Mouse (Mus musculus) bone marrow, adult 2 months (tissue): ENCODE results near the gene Abcf3.

Experiments used
- CTCF ChIP-seq: fragments of 200-500 bp; IDR thresholded peaks from 2 replicates; pipeline ENCODE4 v1.5.1; 2011; ENCODE audit warnings: low read length, control low read depth; ENCODE audit not compliant: control insufficient read depth, insufficient read depth
- POLR2A ChIP-seq: fragments of 200-500 bp; IDR thresholded peaks from 2 replicates; pipeline ENCODE4 v1.6.1; 2011; ENCODE audit warnings: low read depth, mild to moderate bottlenecking, control low read depth, low read length, borderline replicate concordance; ENCODE audit not compliant: control insufficient read depth

DNA sequence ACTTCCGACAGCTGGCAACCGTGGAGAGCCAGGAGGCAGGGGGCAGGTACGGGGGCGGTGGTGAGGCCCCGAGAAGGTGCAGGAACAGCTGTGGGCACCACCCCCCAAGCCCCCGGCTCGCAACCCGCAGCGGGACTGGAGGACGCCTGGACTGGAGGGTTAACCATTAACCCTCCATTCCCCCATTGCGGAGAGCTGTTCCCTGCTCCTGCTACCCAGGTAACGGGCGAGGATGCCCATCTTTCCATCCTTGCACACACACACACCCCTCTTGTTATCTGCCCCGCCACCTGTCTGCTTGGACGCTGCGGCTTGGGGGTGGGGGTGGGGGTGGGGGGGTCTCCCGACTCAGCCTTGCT is 42.3 kb downstream of the Abcf3 start:
- no peak for TF ChIP-seq POLR2A
- no peak for TF ChIP-seq CTCF
